Mouse (Mus musculus): ENCODE results near the gene Gemin7.
A peak's percentile ranks its signal among the peaks of the same experiment; 100 is the strongest.

Gemin7 gene

GRCm38 (mm10) chr7:19543584-19543983 is 33.8 kb downstream of the Gemin7 start:
- DNase-seq: peak; percentile 54 to 70

GRCm38 (mm10) chr7:19542155-19542691 is 35.2 kb downstream of the Gemin7 start:
- DNase-seq: no peak

- no peak for DNase-seq
These were observed 35.7 kb downstream of the Gemin7 start for GRCm38 (mm10) chr7:19541681-19542154.

GRCm38 (mm10) chr7:19540771-19541566 is 36.4 kb downstream of the Gemin7 start:
- DNase-seq: no peak

- DNase-seq: no peak
These were observed 42.7 kb downstream of the Gemin7 start for GRCm38 (mm10) chr7:19534676-19535075.

GRCm38 (mm10) chr7:19532240-19532639 is 45.2 kb downstream of the Gemin7 start:
- DNase-seq: no peak

GRCm38 (mm10) chr7:19531077-19531476 is 46.3 kb downstream of the Gemin7 start:
- no peak for DNase-seq

- no peak for DNase-seq
These were observed 52.3 kb downstream of the Gemin7 start for GRCm38 (mm10) chr7:19525105-19525481.

- DNase-seq: no peak
These were observed 52.8 kb downstream of the Gemin7 start for GRCm38 (mm10) chr7:19524420-19525104.

- DNase-seq: peak; percentile 62 to 63
These were observed 53.5 kb downstream of the Gemin7 start for GRCm38 (mm10) chr7:19523757-19524419.

- no peak for DNase-seq
These were observed 54.2 kb downstream of the Gemin7 start for GRCm38 (mm10) chr7:19523017-19523756.

- no peak for DNase-seq
These were observed 57.4 kb downstream of the Gemin7 start for GRCm38 (mm10) chr7:19520032-19520431.

- no peak for DNase-seq
These were observed 59.6 kb downstream of the Gemin7 start, which contains the start of gene Nkpd1 for GRCm38 (mm10) chr7:19517652-19518365. Gene Nkpd1, plus strand, starts transcription at chr7:19517838.
